ENCODE assay signal across 14 mouse cellular contexts in the genomic region with DNA sequence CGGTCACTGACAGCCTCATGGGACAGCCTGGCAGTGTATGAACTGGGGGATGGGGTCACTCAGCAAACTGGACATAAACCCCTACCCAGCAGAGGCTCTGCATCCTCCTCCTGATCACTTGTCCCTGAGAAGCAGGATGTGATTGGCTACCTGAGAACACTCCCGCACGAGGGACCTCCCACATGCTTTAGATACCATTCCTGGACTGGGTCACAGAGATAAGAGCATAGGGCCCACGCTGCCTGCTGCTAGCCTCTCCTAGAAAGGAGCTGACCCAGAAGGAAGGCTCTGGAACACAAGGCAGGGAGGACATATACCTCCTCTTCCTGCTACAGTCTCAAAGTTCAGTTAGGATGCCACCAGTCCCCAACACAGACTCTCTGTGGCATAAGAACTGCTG. TPM values are rescaled to one million over a fixed set of nuclear protein-coding genes. Genes with fewer than 3 reads are reported as not detected.
A peak's percentile ranks its signal among the peaks of the same experiment; 100 is the strongest.
DNase-seq lines count a peak whose midpoint lies in the region; ATAC-seq and TF ChIP-seq lines count a peak whose summit lies in the region.
"Had no signal": no experiment of that assay in that cellular context is flagged by ENCODE, and none has a peak within 500 bp of the region (broad histone marks: within the 10 kb centered on the region; RNA-seq: fewer than 3 reads in every experiment).

No protein-coding gene starts in this region.

- H3K9ac ChIP-seq in MEL (ENCODE audit: control insufficient read depth, low read depth, low read length, poor library complexity, severe bottlenecking): no peak overlapping the region
- H3K9ac ChIP-seq in liver, embryonic 16.5 days (ENCODE audit: low read depth, low read length): peak overlapping the region; percentile 36

- H3K27ac ChIP-seq in MEL (ENCODE audit: control insufficient read depth, low read depth, low read length): no peak overlapping the region
- H3K27ac ChIP-seq in liver, embryonic 16.5 days (ENCODE audit: low read length): peak overlapping the region; percentile 79

- ATAC-seq in liver, embryonic 16.5 days (ENCODE audit: low read depth): peak; percentile 98

- TF ChIP-seq EP300 in MEL (IDR thresholded peaks at IDR 0.05; ENCODE audit: low read depth in 1 of 2, low read length in 2 of 2): no peak

- no peaks in the 10 kb centered on the region for H3K79me2 ChIP-seq in MEL (ENCODE audit: control insufficient read depth, insufficient read depth, low read length, poor library complexity)

- DNase-seq in kidney, adult 11 months: peak; percentile 12
- no peak for DNase-seq in kidney, postnatal 14 days
- peak; percentile 68 for DNase-seq in MEL (ENCODE audit: low read depth, low spot score)
- DNase-seq in c-Kit-positive CD71-positive TER-119-negative erythroid progenitor cells, embryonic 14.5 days (ENCODE audit: low read depth): peak; percentile 70
- DNase-seq in right cerebral cortex, postnatal 4 days: no peak
- no peak for DNase-seq in adrenal gland, adult 2 months
- DNase-seq in cerebellum, adult 18-20 months: no peak
- DNase-seq: adrenal gland, postnatal 14 days; cerebellum, adult 11-12 months; heart, postnatal 36 days; kidney, adult 18-20 months had no signal

- no peak overlapping the region for H3K4me3 ChIP-seq in MEL (ENCODE audit: control insufficient read depth in 1 of 2, insufficient read depth in 1 of 2, low read depth in 2 of 2, low read length in 2 of 2)
- H3K4me3 ChIP-seq in liver, embryonic 16.5 days (ENCODE audit: low read depth, low read length): no peak overlapping the region

- no peak for TF ChIP-seq POLR2A in MEL (IDR thresholded peaks at IDR 0.05; ENCODE audit: control insufficient read depth in 1 of 2, insufficient read depth in 1 of 2, low read depth in 1 of 2, low read length in 2 of 2, poor library complexity in 1 of 2)

- H3K27me3 ChIP-seq in MEL (ENCODE audit: control insufficient read depth in 1 of 2, insufficient read depth in 2 of 2, low read length in 2 of 2): no peaks in the 10 kb centered on the region
- no peaks in the 10 kb centered on the region for H3K27me3 ChIP-seq in liver, embryonic 16.5 days (ENCODE audit: control insufficient read depth, insufficient read depth, low read depth, low read length)
- H3K27me3 ChIP-seq: CH12.LX had no signal

- no peak for TF ChIP-seq CTCF in MEL (IDR thresholded peaks at IDR 0.05 in 2 of 3, conservative IDR thresholded peaks at IDR 0.05 in 1 of 3; ENCODE audit: control insufficient read depth in 1 of 3, insufficient read depth in 1 of 3, low read depth in 2 of 3, low read length in 3 of 3, poor library complexity in 1 of 3, severe bottlenecking in 1 of 3)

- no peak for TF ChIP-seq RAD21 in MEL (IDR thresholded peaks at IDR 0.05; ENCODE audit: low read depth, low read length)

- WGBS in liver, embryonic 16.5 days (ENCODE audit: insufficient replicate concordance): 20% methylated on average over 4 of the region's 4 CpGs

- peak overlapping the region; percentile 48 for H3K4me2 ChIP-seq in liver, embryonic 16.5 days (ENCODE audit: low read depth, low read length)

- peaks cover 6% of the 10 kb centered on the region in 2 experiments for H3K36me3 ChIP-seq in MEL (ENCODE audit: control insufficient read depth in 1 of 2, insufficient read depth in 2 of 2, low read length in 2 of 2)
- H3K36me3 ChIP-seq in liver, embryonic 16.5 days (ENCODE audit: control insufficient read depth, insufficient read depth): peaks cover 10% of the 10 kb centered on the region

- peaks cover 0 to 3% of the 10 kb centered on the region in 2 experiments; a peak in 2 of 4 replicates for H3K4me1 ChIP-seq in MEL (ENCODE audit: control insufficient read depth in 1 of 2, insufficient read depth in 2 of 2, low read length in 2 of 2)
- peaks cover 32% of the 10 kb centered on the region for H3K4me1 ChIP-seq in liver, embryonic 16.5 days (ENCODE audit: control insufficient read depth, low read depth, low read length)

- no peaks in the 10 kb centered on the region for H3K9me3 ChIP-seq in MEL (replicated peaks; ENCODE audit: insufficient read depth, low read length)
- no peaks in the 10 kb centered on the region for H3K9me3 ChIP-seq in liver, embryonic 16.5 days (replicated peaks; ENCODE audit: control insufficient read depth, low read length)

TF ChIP-seq in MEL, 35 proteins besides CTCF, POLR2A, EP300 and RAD21:
- TF ChIP-seq ZNF384 (IDR thresholded peaks at IDR 0.05; ENCODE audit: low read depth, low read length) (no peak), TAL1 (IDR thresholded peaks at IDR 0.05; ENCODE audit: low read length) (peak; percentile 61), USF2 (IDR thresholded peaks at IDR 0.05; ENCODE audit: borderline replicate concordance in 1 of 2, insufficient read depth in 1 of 2, low read depth in 1 of 2, low read length in 2 of 2) (no peak), GATA1 (IDR thresholded peaks at IDR 0.05; ENCODE audit: low read depth, low read length) (peak; percentile 59), UBTF (IDR thresholded peaks at IDR 0.05; ENCODE audit: borderline replicate concordance, insufficient read depth, low read depth, low read length) (no peak), SMC3 (IDR thresholded peaks at IDR 0.05; ENCODE audit: low read depth, low read length) (no peak), POLR2AphosphoS5 (IDR thresholded peaks at IDR 0.05; ENCODE audit: borderline replicate concordance, low read depth, low read length) (no peak)

RNA-seq across cellular contexts. Expression of a gene that starts 22.5 kb away (rescaled TPM):
- 0.59 and 0.92 TPM in 2 replicates for total RNA-seq in MEL (2012; rRNA removed)
- 1 to 10 TPM in 1 of 2 experiments, not detected in 1; 2.2 TPM for polyA plus RNA-seq in MEL (2012; ENCODE audit: insufficient read depth in 1 of 2, insufficient read length in 2 of 2, low read depth in 1 of 2, low replicate concordance in 2 of 2, missing spikeins in 1 of 2)
- polyA plus RNA-seq in liver, embryonic 16.5 days (2015; fragmentation: Nextera tagmentation; extraction: Ambion mirVana): 24.2 and 25.0 TPM in 2 replicates
- total RNA-seq in adrenal gland, adult 2 months (2021): 1,000 to 10,000 TPM in 1 of 2 experiments, 100 to 1,000 TPM in 1; 258 to 1,165 TPM
- polyA plus RNA-seq in adrenal gland, adult 2 months (2012; rRNA removed): 893 and 899 TPM in 2 replicates
- total RNA-seq: CH12.LX; left cerebral cortex, postnatal 36 days had no signal

RNA-seq across cellular contexts. Expression of a gene that starts 33.3 kb away (rescaled TPM):
- total RNA-seq in MEL (2012; rRNA removed): 46.2 and 48.3 TPM in 2 replicates
- 10 to 100 TPM in 1 of 2 experiments, not detected in 1; 43.8 TPM for polyA plus RNA-seq in MEL (2012; ENCODE audit: insufficient read depth in 1 of 2, insufficient read length in 2 of 2, low read depth in 1 of 2, low replicate concordance in 2 of 2, missing spikeins in 1 of 2)
- polyA plus RNA-seq in liver, embryonic 16.5 days (2015; fragmentation: Nextera tagmentation; extraction: Ambion mirVana): 29.6 and 39.1 TPM in 2 replicates
- total RNA-seq in adrenal gland, adult 2 months (2021): 1 to 10 TPM; 2.8 to 3.7 TPM
- 3.9 and 5.0 TPM in 2 replicates for polyA plus RNA-seq in adrenal gland, adult 2 months (2012; rRNA removed)

RNA-seq across cellular contexts. Expression of a gene that starts 49.7 kb away (rescaled TPM):
- total RNA-seq in MEL (2012; rRNA removed): 32.1 and 35.3 TPM in 2 replicates
- polyA plus RNA-seq in MEL (2012; ENCODE audit: insufficient read depth in 1 of 2, insufficient read length in 2 of 2, low read depth in 1 of 2, low replicate concordance in 2 of 2, missing spikeins in 1 of 2): 10 to 100 TPM; 26.2 to 36.7 TPM
- 3.7 and 4.1 TPM in 2 replicates for polyA plus RNA-seq in liver, embryonic 16.5 days (2015; fragmentation: Nextera tagmentation; extraction: Ambion mirVana)
- total RNA-seq in adrenal gland, adult 2 months (2021): 10 to 100 TPM; 10.3 to 17.3 TPM
- 4.5 and 4.6 TPM in 2 replicates for polyA plus RNA-seq in adrenal gland, adult 2 months (2012; rRNA removed)

Comparison
In these comparisons a context has a peak if more than half of its experiments do, and no peak if none do; other contexts are left out.
1. DNase-seq: peak in kidney, adult 11 months (single experiment), MEL (single experiment) and c-Kit-positive CD71-positive TER-119-negative erythroid progenitor cells, embryonic 14.5 days (single experiment); none in kidney, postnatal 14 days (single experiment), right cerebral cortex, postnatal 4 days (single experiment), adrenal gland, adult 2 months (single experiment) and cerebellum, adult 18-20 months (0 of 2).
2. RNA of a gene that starts 22.5 kb away (polyA plus RNA-seq): 893 to 899 TPM in adrenal gland, adult 2 months; 24.2 to 25.0 TPM in liver, embryonic 16.5 days and 2.2 TPM in MEL; every median in the first group is over 10 times any median in the second.